Mouse (Mus musculus): ENCODE results near the gene Ager.

- TF ChIP-seq MYOG (IDR thresholded peaks at IDR 0.05; ENCODE audit: control insufficient read depth in 1 of 3, insufficient read depth in 1 of 3, insufficient read length in 2 of 3, low read depth in 2 of 3) (no peak), TCF12 (IDR thresholded peaks at IDR 0.05; ENCODE audit: insufficient read depth, poor library complexity, severe bottlenecking) (no peak), POLR2A (IDR thresholded peaks at IDR 0.05; ENCODE audit: insufficient read length, low read depth) (no peak), USF1 (IDR thresholded peaks at IDR 0.05; ENCODE audit: low read depth) (no peak), REST (IDR thresholded peaks at IDR 0.05; ENCODE audit: insufficient read depth, insufficient read length) (no peak), POLR2AphosphoS2 (IDR thresholded peaks at IDR 0.05; ENCODE audit: insufficient read length, low read depth) (no peak), CEBPB (IDR thresholded peaks at IDR 0.05; ENCODE audit: insufficient read depth, poor library complexity, severe bottlenecking) (no peak)
These were observed 15.5 kb downstream of the Ager start for GRCm38 (mm10) chr17:34613054-34613645.
